8 mouse cellular contexts compared by ENCODE assay signal in the genomic region with DNA sequence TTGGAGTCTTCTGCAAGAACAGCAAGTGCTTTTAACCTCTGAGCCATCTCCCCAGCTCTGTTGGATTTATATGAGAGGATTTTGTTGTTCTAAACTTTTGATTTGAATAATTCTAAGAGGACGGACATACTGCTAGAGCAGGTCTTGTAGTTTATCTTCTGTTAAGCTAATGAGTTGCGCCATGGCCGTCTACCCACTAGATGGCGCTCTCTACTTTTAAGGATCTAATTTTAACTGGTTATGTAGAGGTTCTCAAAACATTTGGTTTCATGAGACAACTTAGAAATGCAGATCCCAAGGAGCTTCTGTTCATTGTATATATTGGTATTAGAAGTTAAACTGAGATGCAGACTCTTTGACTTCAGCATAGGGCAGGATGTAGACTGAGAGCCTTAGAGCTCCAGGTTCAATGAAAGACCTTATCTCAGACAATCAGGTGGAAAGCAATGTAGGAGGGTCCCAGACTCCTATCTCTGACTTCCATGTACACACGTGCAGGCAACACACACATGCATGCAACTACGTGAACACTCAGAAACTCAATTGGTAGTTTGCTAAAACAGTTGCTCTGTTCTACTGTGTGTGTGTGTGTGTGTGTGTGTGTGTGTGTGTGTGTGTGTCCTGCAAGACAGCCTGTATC. TPM values are rescaled to one million over a fixed set of nuclear protein-coding genes. Genes with fewer than 3 reads are reported as not detected.
A peak's percentile ranks its signal among the peaks of the same experiment; 100 is the strongest.
DNase-seq lines count a peak whose midpoint lies in the region; TF ChIP-seq lines count a peak whose summit lies in the region.

No protein-coding gene starts in this region.

- peaks cover 1% of the 10 kb centered on the region; the same call in 1 of the 2 replicates for H3K4me1 ChIP-seq in heart, embryonic 10.5 days
- H3K4me1 ChIP-seq in lung, adult 2 months (ENCODE audit: control insufficient read depth, insufficient read depth, low read length): no peaks in the 10 kb centered on the region
- H3K4me1 ChIP-seq in spleen, adult 2 months (ENCODE audit: control insufficient read depth, insufficient read depth, insufficient read length): no peaks in the 10 kb centered on the region

- no peak overlapping the region for H3K4me3 ChIP-seq in heart, embryonic 10.5 days
- no peak overlapping the region for H3K4me3 ChIP-seq in layer of hippocampus, adult 2 months
- no peak overlapping the region for H3K4me3 ChIP-seq in lung, adult 2 months (replicated peaks; ENCODE audit: extremely low read depth, low read depth, low read length)
- no peak overlapping the region for H3K4me3 ChIP-seq in spleen, adult 2 months (ENCODE audit: extremely low read depth, insufficient read depth, insufficient read length)

- no peak for TF ChIP-seq POLR2A in lung, adult 2 months (IDR thresholded peaks at IDR 0.05; ENCODE audit: borderline replicate concordance, extremely low read depth, low read depth, low read length)
- no peak for TF ChIP-seq POLR2A in spleen, adult 2 months (IDR thresholded peaks at IDR 0.05; ENCODE audit: low read depth, low read length)

- H3K9me3 ChIP-seq in heart, embryonic 10.5 days: no peaks in the 10 kb centered on the region

- H3K36me3 ChIP-seq in heart, embryonic 10.5 days: peaks cover 89% of the 10 kb centered on the region
- H3K36me3 ChIP-seq in spleen, adult 2 months (ENCODE audit: control insufficient read depth, insufficient read depth, low read length): peaks cover 16% of the 10 kb centered on the region

- H3K27me3 ChIP-seq in heart, embryonic 10.5 days (ENCODE audit: insufficient read depth, poor library complexity, severe bottlenecking): no peaks in the 10 kb centered on the region
- no peaks in the 10 kb centered on the region for H3K27me3 ChIP-seq in spleen, adult 2 months (ENCODE audit: control insufficient read depth, insufficient read depth, low read length)

- no peak overlapping the region for H3K27ac ChIP-seq in heart, embryonic 10.5 days
- no peak overlapping the region for H3K27ac ChIP-seq in layer of hippocampus, adult 2 months
- H3K27ac ChIP-seq in spleen, adult 2 months (ENCODE audit: insufficient read depth, low read length): no peak overlapping the region

- peak; percentile 56 to 83 for DNase-seq in heart, adult 18-20 months
- DNase-seq in heart, embryonic 10.5 days (ENCODE audit: low spot score): no peak
- peak; percentile 81 for DNase-seq in CD4-positive, CD25-positive, alpha-beta regulatory T cell, adult 2 months (ENCODE audit: low read depth, low spot score)
- DNase-seq in c-Kit-positive CD71-negative TER-119-negative erythroid progenitor cells, embryonic 14.5 days (ENCODE audit: low read depth): peak; percentile 63
- peak; percentile 59 to 84 for DNase-seq in frontal cortex, postnatal 36 days (ENCODE audit: low spot score in 2 of 2)
- peak; percentile 57 to 72 for DNase-seq in layer of hippocampus, adult 2 months (ENCODE audit: low spot score in 2 of 2)
- peak; percentile 55 for DNase-seq in lung, adult 2 months
- DNase-seq in spleen, adult 2 months (ENCODE audit: low read depth in 1 of 2, low spot score in 2 of 2): peak; percentile 43 to 49

- TF ChIP-seq CTCF in layer of hippocampus, adult 2 months (conservative IDR thresholded peaks at IDR 0.05): peak; percentile 99
- peak; percentile 37; the same call in 1 of the 2 replicates for TF ChIP-seq CTCF in lung, adult 2 months (IDR thresholded peaks at IDR 0.05; ENCODE audit: insufficient read depth, low read length)
- TF ChIP-seq CTCF in spleen, adult 2 months (IDR thresholded peaks at IDR 0.05; ENCODE audit: extremely low read depth, insufficient read depth, insufficient read length, insufficient replicate concordance): no peak

- WGBS in heart, embryonic 10.5 days: 37% methylated on average over 6 of the region's 6 CpGs
- WGBS in lung, adult 2 months: 30% methylated on average over 6 of the region's 6 CpGs
- WGBS in spleen, adult 2 months: 35% methylated on average over 6 of the region's 6 CpGs

RNA-seq across cellular contexts. Expression of a gene that starts 6.5 kb away (rescaled TPM):
- total RNA-seq in heart, adult 18-20 months (2021): 1 to 10 TPM; 7.5 to 7.8 TPM
- 20.4 and 22.3 TPM in 2 replicates for polyA plus RNA-seq in heart, embryonic 10.5 days (2016; fragmentation: Nextera tagmentation; extraction: Ambion mirVana)
- 10 to 100 TPM; 36.6 to 39.3 TPM for total RNA-seq in layer of hippocampus, adult 2 months (2021)
- polyA plus RNA-seq in lung, adult 2 months (2012; rRNA removed): 14.5 and 18.0 TPM in 2 replicates
- polyA plus RNA-seq in spleen, adult 2 months (2012; rRNA removed): 28.7 and 32.1 TPM in 2 replicates

RNA-seq across cellular contexts. Expression of a gene that starts 6.7 kb away (rescaled TPM):
- 10 to 100 TPM; 19.0 to 19.9 TPM for total RNA-seq in heart, adult 18-20 months (2021)
- 29.4 and 35.8 TPM in 2 replicates for polyA plus RNA-seq in heart, embryonic 10.5 days (2016; fragmentation: Nextera tagmentation; extraction: Ambion mirVana)
- 10 to 100 TPM; 40.8 to 47.0 TPM for total RNA-seq in layer of hippocampus, adult 2 months (2021)
- 18.8 and 23.0 TPM in 2 replicates for polyA plus RNA-seq in lung, adult 2 months (2012; rRNA removed)
- polyA plus RNA-seq in spleen, adult 2 months (2012; rRNA removed): 19.9 and 26.7 TPM in 2 replicates

RNA-seq across cellular contexts. Expression of a gene that starts 28.0 kb away (rescaled TPM):
- total RNA-seq in heart, adult 18-20 months (2021): not detected
- polyA plus RNA-seq in heart, embryonic 10.5 days (2016; fragmentation: Nextera tagmentation; extraction: Ambion mirVana): 1.6 and 1.7 TPM in 2 replicates
- total RNA-seq in layer of hippocampus, adult 2 months (2021): not detected
- polyA plus RNA-seq in lung, adult 2 months (2012; rRNA removed): 8.5 and 9.1 TPM in 2 replicates
- polyA plus RNA-seq in spleen, adult 2 months (2012; rRNA removed): 0.19 and 0.54 TPM in 2 replicates

RNA-seq across cellular contexts. Expression of a gene that starts 34.7 kb away (rescaled TPM):
- total RNA-seq in heart, adult 18-20 months (2021): 1 to 10 TPM; 1.9 to 3.7 TPM
- polyA plus RNA-seq in heart, embryonic 10.5 days (2016; fragmentation: Nextera tagmentation; extraction: Ambion mirVana): 0.67 and 1.1 TPM in 2 replicates
- 1 to 10 TPM; 6.4 to 6.6 TPM for total RNA-seq in layer of hippocampus, adult 2 months (2021)
- polyA plus RNA-seq in lung, adult 2 months (2012; rRNA removed): 11.0 and 14.7 TPM in 2 replicates
- 2.5 and 2.8 TPM in 2 replicates for polyA plus RNA-seq in spleen, adult 2 months (2012; rRNA removed)

RNA-seq across cellular contexts. Expression of a gene that starts 40.0 kb away (rescaled TPM):
- 1 to 10 TPM; 8.2 to 8.8 TPM for total RNA-seq in heart, adult 18-20 months (2021)
- polyA plus RNA-seq in heart, embryonic 10.5 days (2016; fragmentation: Nextera tagmentation; extraction: Ambion mirVana): 13.7 and 17.9 TPM in 2 replicates
- 1 to 10 TPM in 1 of 2 experiments, under 1 TPM in 1; 0.54 to 1.3 TPM for total RNA-seq in layer of hippocampus, adult 2 months (2021)
- 10.3 and 10.8 TPM in 2 replicates for polyA plus RNA-seq in lung, adult 2 months (2012; rRNA removed)
- 5.7 and 8.0 TPM in 2 replicates for polyA plus RNA-seq in spleen, adult 2 months (2012; rRNA removed)
